Mouse (Mus musculus): ENCODE results near the gene Irx4.

DNA sequence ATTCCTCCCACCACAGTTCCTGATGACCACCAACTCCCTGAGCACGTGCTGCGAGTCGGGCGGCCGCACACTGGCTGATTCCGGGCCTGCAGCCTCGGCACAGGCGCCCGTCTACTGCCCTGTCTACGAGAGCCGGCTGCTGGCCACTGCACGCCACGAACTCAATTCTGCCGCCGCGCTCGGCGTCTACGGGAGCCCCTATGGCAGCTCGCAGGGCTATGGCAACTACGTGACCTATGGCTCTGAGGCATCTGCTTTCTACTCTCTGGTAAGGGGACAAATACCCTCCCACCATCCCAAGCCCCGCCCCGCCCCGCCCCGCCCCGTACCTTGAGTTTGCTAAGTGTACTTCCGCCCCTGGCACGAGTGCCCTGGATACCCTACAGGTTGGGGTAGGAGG lies 5.2 kb downstream of the Irx4 start:
- TF ChIP-seq CTCF (conservative IDR thresholded peaks at IDR 0.05; ENCODE audit: insufficient read depth, insufficient read length, low read depth, low read length) (no peak), POLR2A (IDR thresholded peaks at IDR 0.05; ENCODE audit: low read depth, low read length) (no peak)

Measured in kidney, adult 2 months (tissue).